Mouse (Mus musculus): Measurements from ENCODE around the gene Cbx2. TPM values are rescaled to one million over a fixed set of nuclear protein-coding genes. Genes with fewer than 3 reads are reported as not detected.

Cbx2 gene
- polyA plus RNA-seq, 1 experiment from 2014 or later, result 30.5 TPM

Other genes starting within 250 kb of the Cbx2 start
- 0.35 and 0.45 TPM in 2 replicates for gene Rbfox3, start 111.4 kb upstream of the Cbx2 start, polyA plus RNA-seq (2015; fragmentation: Nextera tagmentation; extraction: Ambion mirVana)
- not detected in 2 replicates for gene Enpp7, start 34.8 kb upstream of the Cbx2 start, polyA plus RNA-seq (2015; fragmentation: Nextera tagmentation; extraction: Ambion mirVana)
- gene Cbx8, start 18.0 kb downstream of the Cbx2 start, polyA plus RNA-seq (2015; fragmentation: Nextera tagmentation; extraction: Ambion mirVana), result 7.7 and 7.9 TPM in 2 replicates
- gene Cbx4, start 63.3 kb downstream of the Cbx2 start, polyA plus RNA-seq (2015; fragmentation: Nextera tagmentation; extraction: Ambion mirVana), result 13.3 and 14.0 TPM in 2 replicates
- 19.4 and 20.0 TPM in 2 replicates for gene Tbc1d16, start 205.5 kb downstream of the Cbx2 start, polyA plus RNA-seq (2015; fragmentation: Nextera tagmentation; extraction: Ambion mirVana)
- gene Ccdc40, start 205.6 kb downstream of the Cbx2 start, polyA plus RNA-seq (2015; fragmentation: Nextera tagmentation; extraction: Ambion mirVana), result 6.3 and 9.2 TPM in 2 replicates
- gene Gaa, start 244.9 kb downstream of the Cbx2 start, polyA plus RNA-seq (2015; fragmentation: Nextera tagmentation; extraction: Ambion mirVana), result 77.7 and 78.1 TPM in 2 replicates